Mouse (Mus musculus) right cerebral cortex, postnatal 25 days (tissue): ENCODE data around the gene Nme6.
A peak's percentile ranks its signal among the peaks of the same experiment; 100 is the strongest.

ENCODE experiments used
- DNase-seq: peaks from one replicate; pipeline ENCODE4 v3.0.0; 2022

Nme6 gene

GRCm38 (mm10) chr9:109874797-109875691 is 42.5 kb downstream of the Nme6 start, which contains the start of gene Cdc25a:
Gene Cdc25a, plus strand, starts transcription at chr9:109875579.
- DNase-seq = peak; percentile 94

DNA sequence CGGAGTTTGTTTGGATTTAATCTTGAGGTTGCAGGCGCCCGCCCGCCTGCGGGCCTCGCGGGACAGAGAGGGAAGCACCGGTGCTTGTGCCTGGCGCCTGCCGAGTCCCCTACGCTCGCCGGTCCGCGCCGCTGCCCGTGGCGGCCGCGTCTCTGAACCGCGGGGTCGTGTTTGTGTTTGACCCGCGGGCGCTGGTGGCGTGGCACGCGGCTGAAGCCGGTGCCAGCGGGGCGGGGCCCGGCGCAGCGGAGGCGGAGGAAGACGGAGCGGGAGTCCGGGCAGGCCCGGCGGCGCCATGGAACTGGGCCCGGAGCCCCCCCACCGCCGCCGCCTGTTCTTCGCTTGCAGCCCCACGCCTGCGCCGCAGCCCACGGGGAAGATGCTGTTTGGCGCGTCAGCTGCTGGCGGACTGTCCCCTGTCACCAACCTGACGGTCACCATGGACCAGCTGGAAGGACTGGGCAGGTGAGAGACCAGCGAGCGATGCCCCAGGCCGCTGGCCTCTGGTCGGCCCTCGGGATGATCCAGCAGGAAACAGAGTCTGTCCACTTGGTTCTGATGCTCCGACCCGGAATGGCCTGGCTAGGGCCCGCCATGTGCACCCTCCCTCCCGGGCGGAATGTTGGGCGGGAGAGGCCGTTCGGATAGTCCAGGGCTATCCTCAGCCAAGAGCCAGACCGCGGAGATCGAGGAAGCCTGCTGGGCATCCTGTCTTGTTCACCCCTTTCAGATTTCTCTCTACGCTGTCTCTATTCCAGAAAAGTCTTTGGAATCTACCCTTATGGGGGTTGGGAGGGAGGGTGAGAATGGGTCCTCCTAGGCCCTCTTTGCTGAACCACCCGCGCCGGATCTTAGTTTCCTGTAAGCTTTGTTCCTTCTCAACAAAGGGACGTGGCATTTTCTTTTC is 43.4 kb downstream of the Nme6 start:
- DNase-seq = peak; percentile 65

DNA sequence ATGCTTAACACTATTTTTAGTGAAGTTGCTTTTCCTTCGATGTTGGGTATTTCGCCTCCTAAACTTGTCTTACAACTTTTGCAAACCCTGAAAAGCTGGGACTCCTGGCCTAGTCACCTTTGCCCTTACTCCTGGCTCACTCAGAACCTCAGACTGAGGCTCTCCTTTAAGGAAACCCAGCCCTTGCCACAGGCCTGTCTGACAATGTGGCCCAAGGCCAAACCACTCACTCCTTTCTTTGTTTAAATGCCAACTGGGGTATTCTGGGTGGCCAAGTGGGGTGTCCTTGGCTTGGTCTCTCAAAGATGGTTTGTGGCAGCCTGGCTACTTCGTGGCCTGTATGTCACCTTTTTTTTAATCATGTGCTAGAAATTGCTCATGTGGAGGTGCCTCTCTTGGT is 44.2 kb downstream of the Nme6 start:
- DNase-seq = no peak

DNA sequence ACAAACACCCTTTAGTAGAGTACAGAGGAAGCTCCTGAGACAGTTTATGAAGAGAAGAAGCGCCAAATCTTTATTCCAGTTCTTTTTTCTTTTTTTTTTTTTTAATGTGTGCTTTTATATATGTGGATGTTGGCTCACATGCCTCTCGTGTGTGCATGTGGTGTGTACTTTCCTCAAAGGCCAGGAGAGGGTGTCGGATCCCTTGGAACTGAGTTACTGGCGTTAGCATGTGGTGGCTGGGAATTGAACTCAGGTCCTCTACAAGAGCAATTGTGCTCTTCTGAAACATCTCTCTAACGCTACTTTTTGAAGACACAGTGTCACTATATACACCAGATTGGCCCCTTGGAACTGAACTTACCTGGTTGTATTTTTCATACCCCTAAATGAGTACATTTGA is 45.1 kb downstream of the Nme6 start:
- no peak for DNase-seq

GRCm38 (mm10) chr9:109879305-109879704 is 46.8 kb downstream of the Nme6 start:
- no peak for DNase-seq

- DNase-seq = no peak
Observed at GRCm38 (mm10) chr9:109886259-109886658, 53.7 kb downstream of the Nme6 start.

GRCm38 (mm10) chr9:109887321-109887720 is 54.8 kb downstream of the Nme6 start:
- DNase-seq = no peak

- no peak for DNase-seq
Observed at GRCm38 (mm10) chr9:109891501-109891900, 59.0 kb downstream of the Nme6 start.
